Mouse (Mus musculus) heart, embryonic 14.5 days (tissue): ENCODE measurements around the gene Rtp1. TPM values are rescaled to one million over a fixed set of nuclear protein-coding genes. Genes with fewer than 3 reads are reported as not detected.

Source experiments
- ATAC-seq: fragments of 200-750 bp; cut with Nextera tagmentation; 2 replicates; pipeline ENCODE4 v1.8.0; 2017; ENCODE audit warnings: low read depth, moderate TSS enrichment; ENCODE audit not compliant: insufficient number of reproducible peaks, insufficient read depth, low FRiP score
- H3K27ac ChIP-seq, 2 experiments: fragments of 200-500 bp in 1 of 2; fragments of 300-500 bp in 1 of 2; sonication (generic) in 1 of 2; replicated peaks in 1 of 2; 2 replicates each; pipeline ENCODE4 v1.5.1; 2012 to 2014; ENCODE audit warnings: low read depth in 2 of 2, low read length in 2 of 2, control low read depth in 1 of 2, mild to moderate bottlenecking in 1 of 2, mixed read lengths in 1 of 2; ENCODE audit not compliant: control insufficient read depth in 1 of 2, insufficient read depth in 1 of 2
- H3K27me3 ChIP-seq: fragments of 300-500 bp; sonication (generic); 2 replicates; pipeline ENCODE4 v1.6.1; 2014; ENCODE audit warnings: mild to moderate bottlenecking, low read length, control low read depth; ENCODE audit not compliant: control insufficient read depth, insufficient read depth
- H3K36me3 ChIP-seq: fragments of 300-500 bp; sonication (generic); 2 replicates; pipeline ENCODE4 v1.6.1; 2014; ENCODE audit warnings: mild to moderate bottlenecking, control low read depth, low read length, mixed read lengths; ENCODE audit not compliant: control insufficient read depth, insufficient read depth
- H3K4me1 ChIP-seq, 2 experiments: fragments of 200-500 bp in 1 of 2; fragments of 300-500 bp in 1 of 2; sonication (generic) in 1 of 2; 2 replicates each; pipeline ENCODE4 v1.6.1; 2012 to 2014; ENCODE audit warnings: low read length in 2 of 2, control low read depth in 1 of 2, mixed read lengths in 1 of 2; ENCODE audit not compliant: control insufficient read depth in 2 of 2, insufficient read depth in 2 of 2
- H3K4me2 ChIP-seq: fragments of 300-500 bp; sonication (generic); 2 replicates; pipeline ENCODE4 v1.6.1; 2014; ENCODE audit warnings: mild to moderate bottlenecking, low read length
- H3K4me3 ChIP-seq, 2 experiments: fragments of 200-500 bp in 1 of 2; fragments of 300-500 bp in 1 of 2; sonication (generic) in 1 of 2; 2 replicates each; pipeline ENCODE4 v1.5.1; 2012 to 2014; ENCODE audit warnings: low read length in 2 of 2, mild to moderate bottlenecking in 2 of 2, control low read depth in 1 of 2, low read depth in 1 of 2, moderate library complexity in 1 of 2; ENCODE audit not compliant: control insufficient read depth in 1 of 2, insufficient read depth in 1 of 2
- H3K9ac ChIP-seq: fragments of 300-500 bp; sonication (generic); 2 replicates; pipeline ENCODE4 v1.6.1; 2014; ENCODE audit warnings: mild to moderate bottlenecking, low read length
- H3K9me3 ChIP-seq: fragments of 300-500 bp; sonication (generic); 2 replicates; pipeline ENCODE4 v1.6.1; 2016; ENCODE audit warnings: low read length, control low read depth; ENCODE audit not compliant: control insufficient read depth
- WGBS: fragments of 180-500 bp; shearing (Covaris S2); extraction: QIAGEN DNeasy Blood & Tissue Kit; methylation state at CpG from one replicate; pipeline ENCODE4 v1.1.7; 2014; 5-methylcytosine and 5-hydroxymethylcytosine counted together
- polyA plus RNA-seq: library from polyadenylated mRNA; unstranded; fragments of >200 nt; fragmentation: Nextera tagmentation; extraction: Ambion mirVana; gene quantifications from 2 replicates; pipeline ENCODE4 v1.2.1, GENCODE M21; 2014

Rtp1 gene
- polyA plus RNA-seq, 1 experiment from 2014 or later, result not detected

- WGBS, result 73% methylated on average over 8 of the region's 8 CpGs
- no peaks in the 10 kb centered on the region for H3K9me3 ChIP-seq
- H3K36me3 ChIP-seq, result no peaks in the 10 kb centered on the region
- no peaks in the 10 kb centered on the region for H3K4me1 ChIP-seq
- no peaks in the 10 kb centered on the region for H3K27me3 ChIP-seq
- H3K9ac ChIP-seq, result no peak overlapping the region
- no peak for ATAC-seq
- H3K4me3 ChIP-seq, result no peak overlapping the region
- no peak overlapping the region for H3K4me2 ChIP-seq
- H3K27ac ChIP-seq, result no peak overlapping the region
Observed at GRCm38 (mm10) chr16:23429991-23430390, 1.1 kb downstream of the Rtp1 start.

- Histone ChIP-seq H3K36me3 (no peaks in the 10 kb centered on the region), H3K4me2 (no peak overlapping the region), H3K9me3 (no peaks in the 10 kb centered on the region), H3K4me1 (peaks cover 6% of the 10 kb centered on the region in 2 experiments; a peak in 3 of 4 replicates), H3K27me3 (no peaks in the 10 kb centered on the region), H3K27ac (no peak overlapping the region), H3K9ac (no peak overlapping the region), H3K4me3 (no peak overlapping the region)
- 64% methylated on average over 12 of the region's 12 CpGs for WGBS
- no peak for ATAC-seq
Observed at GRCm38 (mm10) chr16:23437404-23438166, 8.7 kb downstream of the Rtp1 start.

- 78% methylated on average over 4 of the region's 4 CpGs for WGBS
- H3K36me3 ChIP-seq, result no peaks in the 10 kb centered on the region
- no peaks in the 10 kb centered on the region for H3K27me3 ChIP-seq
- H3K9ac ChIP-seq, result no peak overlapping the region
- ATAC-seq, result no peak
- no peak overlapping the region for H3K4me3 ChIP-seq
- H3K4me1 ChIP-seq, result no peaks in the 10 kb centered on the region
- no peaks in the 10 kb centered on the region for H3K9me3 ChIP-seq
- H3K4me2 ChIP-seq, result no peak overlapping the region
- no peak overlapping the region for H3K27ac ChIP-seq
Observed at GRCm38 (mm10) chr16:23444231-23444630, 15.3 kb downstream of the Rtp1 start.

- H3K36me3 ChIP-seq, result no peaks in the 10 kb centered on the region
- H3K4me3 ChIP-seq, result no peak overlapping the region
- H3K27ac ChIP-seq, result no peak overlapping the region
- H3K4me1 ChIP-seq, result 0 out of 4 replicates have a peak, but pooled peaks cover 0 to 4% of the 10 kb centered on the region in 2 experiments
- no peak overlapping the region for H3K4me2 ChIP-seq
- H3K9ac ChIP-seq, result no peak overlapping the region
- ATAC-seq, result no peak
- H3K27me3 ChIP-seq, result 0 out of 2 replicates have a peak, but pooled peaks cover 3% of the 10 kb centered on the region
- 60% methylated on average over 2 of the region's 2 CpGs for WGBS
- no peaks in the 10 kb centered on the region for H3K9me3 ChIP-seq
Observed at GRCm38 (mm10) chr16:23449946-23450345, 21.0 kb downstream of the Rtp1 start.

- H3K9ac ChIP-seq, result no peak overlapping the region
- no peak overlapping the region for H3K4me2 ChIP-seq
- H3K4me1 ChIP-seq, result 0 out of 4 replicates have a peak, but pooled peaks cover 0 to 4% of the 10 kb centered on the region in 2 experiments
- no peaks in the 10 kb centered on the region for H3K9me3 ChIP-seq
- no peaks in the 10 kb centered on the region for H3K36me3 ChIP-seq
- ATAC-seq, result no peak
- H3K4me3 ChIP-seq, result no peak overlapping the region
- H3K27me3 ChIP-seq, result 0 out of 2 replicates have a peak, but pooled peaks cover 3% of the 10 kb centered on the region
- H3K27ac ChIP-seq, result no peak overlapping the region
- 77% methylated on average over 4 of the region's 4 CpGs for WGBS
Observed at GRCm38 (mm10) chr16:23450816-23451215, 21.9 kb downstream of the Rtp1 start.

GRCm38 (mm10) chr16:23452476-23452875 lies 23.5 kb downstream of the Rtp1 start:
- no peak for ATAC-seq
- WGBS, result 16% methylated on average over 3 of the region's 3 CpGs

GRCm38 (mm10) chr16:23454376-23454775 lies 25.4 kb downstream of the Rtp1 start:
- H3K4me2 ChIP-seq, result no peak overlapping the region
- H3K4me1 ChIP-seq, result 0 out of 4 replicates have a peak, but pooled peaks cover 2 to 7% of the 10 kb centered on the region in 2 experiments
- H3K27ac ChIP-seq, result no peak overlapping the region
- H3K9me3 ChIP-seq, result no peaks in the 10 kb centered on the region
- no peak overlapping the region for H3K4me3 ChIP-seq
- 80% methylated on average over 6 of the region's 6 CpGs for WGBS
- no peaks in the 10 kb centered on the region for H3K36me3 ChIP-seq
- no peak for ATAC-seq
- no peak overlapping the region for H3K9ac ChIP-seq
- H3K27me3 ChIP-seq, result 0 out of 2 replicates have a peak, but pooled peaks cover 3% of the 10 kb centered on the region

More at GRCm38 (mm10) chr16:23452476-23452875, 23.5 kb downstream of the Rtp1 start:
- Histone ChIP-seq H3K27me3 (0 out of 2 replicates have a peak, but pooled peaks cover 3% of the 10 kb centered on the region), H3K9ac (no peak overlapping the region), H3K4me3 (no peak overlapping the region), H3K4me1 (0 out of 4 replicates have a peak, but pooled peaks cover 2 to 7% of the 10 kb centered on the region in 2 experiments), H3K4me2 (no peak overlapping the region), H3K9me3 (no peaks in the 10 kb centered on the region), H3K36me3 (no peaks in the 10 kb centered on the region), H3K27ac (no peak overlapping the region)
